Mouse (Mus musculus): ENCODE measurements at regions not wholly inside any gene's neighbourhood (a gene's known extent, or its start where the extent isn't known, plus 50 kb on each side); places are given as distances from the start of the nearest gene placed in this dataset.

DNA sequence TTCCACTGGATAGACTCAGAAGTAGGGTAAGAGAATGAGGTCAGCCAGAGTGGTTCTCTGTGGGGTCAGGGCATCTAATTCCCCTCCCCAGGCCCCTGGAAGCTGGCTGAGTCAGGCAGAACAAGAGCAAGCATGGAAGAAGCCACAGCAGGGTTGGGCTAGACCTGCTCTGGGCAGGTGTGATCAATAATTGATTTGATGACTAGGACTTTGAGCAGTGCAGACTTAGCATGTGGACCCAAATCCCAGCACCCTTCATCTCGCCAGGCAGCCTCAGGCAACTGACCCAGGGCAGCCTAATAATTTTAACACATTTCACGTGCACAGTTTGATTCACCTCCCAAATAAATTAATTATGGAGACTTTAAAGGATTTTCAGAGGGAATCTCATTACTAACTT, 67.2 kb downstream of the Qdpr start:
- Histone ChIP-seq H3K9ac (ENCODE audit: low read length) (no peak overlapping the region), H3K4me2 (replicated peaks; ENCODE audit: low read depth) (no peak overlapping the region), H3K4me3 (ENCODE audit: low read depth, low read length) (no peak overlapping the region), H3K27me3 (ENCODE audit: control insufficient read depth, insufficient read depth, low read length) (no peaks in the 10 kb centered on the region), H3K9me3 (ENCODE audit: control insufficient read depth, low read length) (no peaks in the 10 kb centered on the region), H3K36me3 (ENCODE audit: control insufficient read depth, insufficient read depth, low read length) (no peaks in the 10 kb centered on the region), H3K27ac (replicated peaks) (no peak overlapping the region), H3K4me1 (replicated peaks; ENCODE audit: control insufficient read depth, insufficient read depth) (no peaks in the 10 kb centered on the region)
- ATAC-seq (ENCODE audit: low FRiP score, low TSS enrichment) (no peak), DNase-seq (ENCODE audit: low spot score) (no peak)
- TF ChIP-seq EP300 (optimal IDR thresholded peaks at IDR 0.05) = no peak
- no peak for TF ChIP-seq CTCF (IDR thresholded peaks at IDR 0.05; ENCODE audit: low read depth)
- WGBS = 84% methylated on average over 2 of the region's 2 CpGs

DNA sequence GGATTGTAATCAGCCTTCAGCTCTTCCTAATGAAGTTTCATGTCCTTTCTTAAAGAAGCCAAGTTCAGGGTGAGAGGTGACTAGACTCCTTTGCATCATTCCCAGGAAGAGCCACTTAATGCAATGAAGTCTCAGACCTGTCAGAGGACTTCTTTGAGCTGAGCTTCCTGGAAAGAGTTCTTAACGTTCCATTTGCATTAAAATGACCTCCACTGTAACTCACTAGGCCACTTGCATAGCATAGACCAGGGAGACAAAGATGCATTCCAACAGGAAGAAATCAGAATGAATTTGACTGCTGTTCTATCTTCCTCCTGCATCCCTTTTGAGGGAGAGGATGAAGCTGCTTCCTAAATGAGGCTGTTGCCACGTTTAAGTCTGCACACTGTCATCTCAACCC, 71.5 kb downstream of the Qdpr start:
- TF ChIP-seq CTCF (IDR thresholded peaks at IDR 0.05; ENCODE audit: low read depth) = no peak
- no peak overlapping the region for H3K9ac ChIP-seq (ENCODE audit: low read length)
- H3K27ac ChIP-seq (replicated peaks) = no peak overlapping the region
- no peaks in the 10 kb centered on the region for H3K27me3 ChIP-seq (ENCODE audit: control insufficient read depth, insufficient read depth, low read length)
- DNase-seq (ENCODE audit: low spot score) = no peak
- no peak for ATAC-seq (ENCODE audit: low FRiP score, low TSS enrichment)
- no peak overlapping the region for H3K4me2 ChIP-seq (replicated peaks; ENCODE audit: low read depth)
- no peaks in the 10 kb centered on the region for H3K4me1 ChIP-seq (replicated peaks; ENCODE audit: control insufficient read depth, insufficient read depth)
- no peak overlapping the region for H3K4me3 ChIP-seq (ENCODE audit: low read depth, low read length)
- 27% methylated on average over 2 of the region's 2 CpGs for WGBS
- H3K9me3 ChIP-seq (ENCODE audit: control insufficient read depth, low read length) = no peaks in the 10 kb centered on the region
- no peaks in the 10 kb centered on the region for H3K36me3 ChIP-seq (ENCODE audit: control insufficient read depth, insufficient read depth, low read length)

DNA sequence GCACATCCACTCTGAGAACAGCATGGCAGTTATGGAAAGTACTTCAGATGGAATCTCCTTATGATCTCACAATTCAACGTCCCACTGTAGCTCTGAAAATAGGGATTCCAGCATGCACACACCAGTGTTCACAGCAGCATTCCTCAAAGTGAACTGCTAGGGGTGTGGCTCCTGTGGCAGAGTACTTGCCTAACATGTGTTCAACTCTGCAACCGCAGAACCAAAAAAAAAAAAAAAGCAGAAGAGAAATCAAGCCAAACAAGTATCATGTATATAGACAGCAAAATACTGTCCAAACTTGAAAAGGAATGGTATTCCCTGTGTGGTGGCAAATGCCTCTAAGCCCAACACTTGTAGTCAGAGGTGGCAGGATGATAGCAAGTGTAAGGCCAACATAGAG, 77.0 kb downstream of the Qdpr start:
- H3K4me1 ChIP-seq (replicated peaks; ENCODE audit: control insufficient read depth, insufficient read depth) = no peaks in the 10 kb centered on the region
- H3K36me3 ChIP-seq (ENCODE audit: control insufficient read depth, insufficient read depth, low read length) = no peaks in the 10 kb centered on the region
- no peak overlapping the region for H3K9ac ChIP-seq (ENCODE audit: low read length)
- WGBS = 61% methylated on average over 2 of the region's 2 CpGs
- no peaks in the 10 kb centered on the region for H3K27me3 ChIP-seq (ENCODE audit: control insufficient read depth, insufficient read depth, low read length)
- ATAC-seq (ENCODE audit: low FRiP score, low TSS enrichment) (no peak), DNase-seq (ENCODE audit: low spot score) (no peak)
- H3K4me2 ChIP-seq (replicated peaks; ENCODE audit: low read depth) = no peak overlapping the region
- H3K4me3 ChIP-seq (ENCODE audit: low read depth, low read length) = no peak overlapping the region
- H3K27ac ChIP-seq (replicated peaks) = no peak overlapping the region
- no peak for TF ChIP-seq EP300 (optimal IDR thresholded peaks at IDR 0.05)
- TF ChIP-seq CTCF (IDR thresholded peaks at IDR 0.05; ENCODE audit: low read depth) = no peak
- H3K9me3 ChIP-seq (ENCODE audit: control insufficient read depth, low read length) = no peaks in the 10 kb centered on the region

DNA sequence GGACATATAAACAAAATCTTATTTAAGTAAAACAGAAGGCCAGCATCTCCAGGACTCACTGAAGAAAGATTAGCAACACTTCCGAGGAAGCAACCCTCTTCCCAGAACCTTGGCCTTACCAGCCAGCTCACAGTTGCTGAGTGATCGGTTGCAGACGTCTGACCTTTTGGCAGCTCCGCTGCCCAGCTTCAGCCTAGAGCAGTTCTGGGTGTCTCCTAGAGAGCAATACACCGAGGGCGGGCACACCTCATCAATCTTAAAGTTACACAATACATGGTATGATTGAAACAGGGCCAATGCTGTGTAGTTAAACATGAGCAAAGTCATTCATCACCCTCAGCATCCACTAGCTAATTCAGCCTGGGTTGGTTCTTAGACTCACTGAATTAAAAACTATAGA, 81.6 kb downstream of the Qdpr start:
- H3K9ac ChIP-seq (ENCODE audit: low read length) = no peak overlapping the region
- H3K9me3 ChIP-seq (ENCODE audit: control insufficient read depth, low read length) = no peaks in the 10 kb centered on the region
- no peaks in the 10 kb centered on the region for H3K4me1 ChIP-seq (replicated peaks; ENCODE audit: control insufficient read depth, insufficient read depth)
- no peak for TF ChIP-seq CTCF (IDR thresholded peaks at IDR 0.05; ENCODE audit: low read depth)
- TF ChIP-seq EP300 (optimal IDR thresholded peaks at IDR 0.05) = no peak
- 24% methylated on average over 6 of the region's 6 CpGs for WGBS
- ATAC-seq (ENCODE audit: low FRiP score, low TSS enrichment) = no peak; the same call in 1 of the 2 replicates
- H3K27ac ChIP-seq (replicated peaks) = no peak overlapping the region
- H3K4me3 ChIP-seq (ENCODE audit: low read depth, low read length) = no peak overlapping the region
- no peak for DNase-seq (ENCODE audit: low spot score)
- H3K4me2 ChIP-seq (replicated peaks; ENCODE audit: low read depth) = no peak overlapping the region
- H3K36me3 ChIP-seq (ENCODE audit: control insufficient read depth, insufficient read depth, low read length) = no peaks in the 10 kb centered on the region
- no peaks in the 10 kb centered on the region for H3K27me3 ChIP-seq (ENCODE audit: control insufficient read depth, insufficient read depth, low read length)

DNA sequence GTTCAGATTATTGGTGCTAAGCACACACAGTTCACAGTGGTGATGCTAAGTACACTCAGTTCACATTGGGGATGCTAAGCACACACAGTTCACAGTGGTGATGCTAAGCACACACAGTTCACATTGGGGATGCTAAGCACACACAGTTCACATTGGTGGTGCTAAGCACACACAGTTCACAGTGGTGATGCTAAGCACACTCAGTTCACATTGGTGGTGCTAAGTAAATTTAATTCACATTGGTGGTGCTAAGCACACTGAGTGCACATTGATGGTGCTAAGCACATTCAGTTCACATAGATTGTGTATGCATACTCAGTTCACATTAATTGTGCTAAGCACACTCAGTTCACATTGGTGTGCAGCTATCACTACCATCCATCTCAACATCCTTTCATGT, 89.8 kb downstream of the Qdpr start:
- Histone ChIP-seq H3K4me2 (replicated peaks; ENCODE audit: low read depth) (no peak overlapping the region), H3K9ac (ENCODE audit: low read length) (no peak overlapping the region), H3K27me3 (ENCODE audit: control insufficient read depth, insufficient read depth, low read length) (no peaks in the 10 kb centered on the region), H3K9me3 (ENCODE audit: control insufficient read depth, low read length) (no peaks in the 10 kb centered on the region), H3K27ac (replicated peaks) (no peak overlapping the region), H3K4me3 (ENCODE audit: low read depth, low read length) (no peak overlapping the region), H3K4me1 (replicated peaks; ENCODE audit: control insufficient read depth, insufficient read depth) (no peaks in the 10 kb centered on the region), H3K36me3 (ENCODE audit: control insufficient read depth, insufficient read depth, low read length) (no peaks in the 10 kb centered on the region)
- ATAC-seq (ENCODE audit: low FRiP score, low TSS enrichment) (no peak), DNase-seq (ENCODE audit: low spot score) (no peak)
- no peak for TF ChIP-seq CTCF (IDR thresholded peaks at IDR 0.05; ENCODE audit: low read depth)
- TF ChIP-seq EP300 (optimal IDR thresholded peaks at IDR 0.05) = no peak

DNA sequence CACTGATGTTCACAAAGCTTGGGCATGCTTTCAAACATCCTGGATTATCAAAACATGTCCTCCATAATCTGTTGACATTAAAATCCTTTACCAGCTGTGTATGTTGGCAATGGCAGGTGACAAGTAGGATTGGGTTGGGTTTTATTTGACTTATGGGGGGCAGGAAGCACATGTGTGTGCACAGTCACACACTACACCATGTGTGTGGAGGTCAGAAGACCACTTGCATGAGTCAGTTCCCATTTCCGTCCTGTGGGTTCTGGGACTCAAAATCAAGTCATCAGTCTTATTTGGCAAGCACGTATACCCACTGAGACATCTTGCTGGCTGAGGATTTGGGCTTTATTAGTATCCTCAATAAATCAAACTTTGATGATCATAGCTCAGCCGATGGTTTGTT, 109.6 kb downstream of the Qdpr start:
- no peak for DNase-seq (ENCODE audit: low spot score)
- no peak overlapping the region for H3K9ac ChIP-seq (ENCODE audit: low read length)
- 62% methylated on average over 3 of the region's 3 CpGs for WGBS

More for the DNA sequence above, 109.6 kb downstream of the Qdpr start:
- no peaks in the 10 kb centered on the region for H3K4me1 ChIP-seq (replicated peaks; ENCODE audit: control insufficient read depth, insufficient read depth)
- no peaks in the 10 kb centered on the region for H3K36me3 ChIP-seq (ENCODE audit: control insufficient read depth, insufficient read depth, low read length)
- H3K4me2 ChIP-seq (replicated peaks; ENCODE audit: low read depth) = no peak overlapping the region
- TF ChIP-seq EP300 (optimal IDR thresholded peaks at IDR 0.05) (no peak), CTCF (IDR thresholded peaks at IDR 0.05; ENCODE audit: low read depth) (no peak)
- H3K27me3 ChIP-seq (ENCODE audit: control insufficient read depth, insufficient read depth, low read length) = no peaks in the 10 kb centered on the region
- H3K27ac ChIP-seq (replicated peaks) = no peak overlapping the region
- no peaks in the 10 kb centered on the region for H3K9me3 ChIP-seq (ENCODE audit: control insufficient read depth, low read length)
- ATAC-seq (ENCODE audit: low FRiP score, low TSS enrichment) = no peak
- H3K4me3 ChIP-seq (ENCODE audit: low read depth, low read length) = no peak overlapping the region

All from stomach, postnatal 0 days (tissue).